Mouse (Mus musculus) forebrain, embryonic 15.5 days (tissue): ENCODE results near the gene Sez6. TPM values are rescaled to one million over a fixed set of nuclear protein-coding genes. Genes with fewer than 3 reads are reported as not detected.

Experiments used
- ATAC-seq: fragments of 200-750 bp; cut with Nextera tagmentation; replicated peaks from 2 replicates; pipeline ENCODE4 v1.8.0; 2017; ENCODE audit warnings: mild to moderate bottlenecking, moderate TSS enrichment, moderate library complexity
- H3K27ac ChIP-seq: fragments of 300-500 bp; sonication (generic); replicated peaks from 2 replicates; pipeline ENCODE4 v1.5.1; 2015; ENCODE audit warnings: mild to moderate bottlenecking, inconsistent platforms
- H3K27me3 ChIP-seq: fragments of 300-500 bp; sonication (generic); 2 replicates; pipeline ENCODE4 v1.6.1; 2015; ENCODE audit warnings: inconsistent platforms
- H3K36me3 ChIP-seq: fragments of 300-500 bp; sonication (generic); 2 replicates; pipeline ENCODE4 v1.6.1; 2015; ENCODE audit warnings: mild to moderate bottlenecking, inconsistent platforms
- H3K4me1 ChIP-seq: fragments of 300-500 bp; sonication (generic); 2 replicates; pipeline ENCODE4 v1.6.1; 2015; ENCODE audit warnings: inconsistent platforms
- H3K4me2 ChIP-seq: fragments of 300-500 bp; sonication (generic); replicated peaks from 2 replicates; pipeline ENCODE4 v1.6.1; 2015; ENCODE audit warnings: mild to moderate bottlenecking, inconsistent platforms
- H3K4me3 ChIP-seq: fragments of 300-500 bp; sonication (generic); 2 replicates; pipeline ENCODE4 v1.5.1; 2015; ENCODE audit warnings: mild to moderate bottlenecking, inconsistent platforms
- H3K9ac ChIP-seq: fragments of 300-500 bp; sonication (generic); replicated peaks from 2 replicates; pipeline ENCODE4 v1.6.1; 2015; ENCODE audit warnings: mild to moderate bottlenecking, inconsistent platforms
- H3K9me3 ChIP-seq: fragments of 300-500 bp; sonication (generic); 2 replicates; pipeline ENCODE4 v1.6.1; 2016; ENCODE audit warnings: inconsistent platforms
- WGBS: fragments of 180-500 bp; shearing (Covaris S2); methylation state at CpG from one replicate; pipeline ENCODE4 v1.1.7; 2015; ENCODE audit warnings: mixed read lengths; 5-methylcytosine and 5-hydroxymethylcytosine counted together
- polyA plus RNA-seq: library from polyadenylated mRNA; unstranded; fragments of >200 nt; fragmentation: Nextera tagmentation; extraction: Ambion mirVana; gene quantifications from 2 replicates; pipeline ENCODE4 v1.2.1, GENCODE M21; 2015

Sez6 gene
- polyA plus RNA-seq, 1 experiment from 2014 or later, result 243 TPM

DNA sequence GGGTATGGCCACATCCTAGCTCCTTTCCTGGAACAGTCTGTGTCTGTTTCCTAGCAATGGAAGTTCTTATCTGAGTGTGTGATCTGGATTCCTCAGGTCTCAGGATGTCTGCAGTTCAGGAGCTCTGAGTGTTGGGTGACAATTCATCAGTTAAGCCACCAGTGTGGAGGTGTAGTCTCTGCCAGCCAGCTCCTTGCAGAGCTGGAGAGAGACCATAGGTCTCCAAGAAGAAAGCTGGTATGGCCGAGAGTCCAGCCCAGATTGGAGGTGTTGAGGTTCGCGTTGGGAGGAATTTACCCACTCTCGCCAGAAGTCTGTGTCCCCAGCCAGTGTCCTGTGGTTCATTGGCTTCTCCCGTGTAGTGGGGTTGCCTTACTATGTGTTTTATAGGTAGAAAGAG is 2.0 kb downstream of the Sez6 start:
- Histone ChIP-seq H3K9ac (peak overlapping the region; percentile 96), H3K9me3 (no peaks in the 10 kb centered on the region), H3K4me2 (peak overlapping the region; percentile 58), H3K4me1 (peaks cover 76% of the 10 kb centered on the region), H3K36me3 (no peaks in the 10 kb centered on the region), H3K27ac (peak overlapping the region; percentile 93), H3K27me3 (no peaks in the 10 kb centered on the region), H3K4me3 (peak overlapping the region; percentile 88)
- 38% methylated on average over 5 of the region's 5 CpGs for WGBS
- no peak for ATAC-seq

DNA sequence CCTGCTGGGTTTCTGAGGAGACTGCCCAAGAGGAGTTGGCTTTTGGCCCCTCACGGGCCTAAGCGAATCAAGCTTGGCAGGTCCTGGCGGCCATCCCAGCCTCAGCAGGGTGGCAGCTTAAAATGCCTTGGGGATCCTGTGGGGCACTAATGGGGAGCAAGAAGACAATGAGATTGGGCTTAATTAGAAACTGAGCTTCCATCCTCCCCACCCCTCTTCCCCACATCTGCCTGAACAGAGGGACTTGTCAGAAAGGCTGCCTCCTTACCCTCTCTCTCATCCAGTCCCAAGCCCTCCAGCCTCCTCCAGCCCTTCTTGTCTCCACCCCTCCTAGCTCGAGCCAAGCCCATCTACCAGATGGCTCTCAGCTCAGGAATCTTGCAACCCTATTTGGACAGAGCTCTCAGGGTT is 3.5 kb downstream of the Sez6 start:
- no peaks in the 10 kb centered on the region for H3K36me3 ChIP-seq
- peaks cover 89% of the 10 kb centered on the region for H3K4me1 ChIP-seq
- H3K27ac ChIP-seq, result peak overlapping the region; percentile 93
- peak overlapping the region; percentile 58 for H3K4me2 ChIP-seq
- H3K9me3 ChIP-seq, result no peaks in the 10 kb centered on the region
- H3K4me3 ChIP-seq, result peak overlapping the region; percentile 88
- under 1% methylated on average over 4 of the region's 4 CpGs for WGBS
- peak overlapping the region; percentile 96 for H3K9ac ChIP-seq
- no peaks in the 10 kb centered on the region for H3K27me3 ChIP-seq
- ATAC-seq, result peak; percentile 44

DNA sequence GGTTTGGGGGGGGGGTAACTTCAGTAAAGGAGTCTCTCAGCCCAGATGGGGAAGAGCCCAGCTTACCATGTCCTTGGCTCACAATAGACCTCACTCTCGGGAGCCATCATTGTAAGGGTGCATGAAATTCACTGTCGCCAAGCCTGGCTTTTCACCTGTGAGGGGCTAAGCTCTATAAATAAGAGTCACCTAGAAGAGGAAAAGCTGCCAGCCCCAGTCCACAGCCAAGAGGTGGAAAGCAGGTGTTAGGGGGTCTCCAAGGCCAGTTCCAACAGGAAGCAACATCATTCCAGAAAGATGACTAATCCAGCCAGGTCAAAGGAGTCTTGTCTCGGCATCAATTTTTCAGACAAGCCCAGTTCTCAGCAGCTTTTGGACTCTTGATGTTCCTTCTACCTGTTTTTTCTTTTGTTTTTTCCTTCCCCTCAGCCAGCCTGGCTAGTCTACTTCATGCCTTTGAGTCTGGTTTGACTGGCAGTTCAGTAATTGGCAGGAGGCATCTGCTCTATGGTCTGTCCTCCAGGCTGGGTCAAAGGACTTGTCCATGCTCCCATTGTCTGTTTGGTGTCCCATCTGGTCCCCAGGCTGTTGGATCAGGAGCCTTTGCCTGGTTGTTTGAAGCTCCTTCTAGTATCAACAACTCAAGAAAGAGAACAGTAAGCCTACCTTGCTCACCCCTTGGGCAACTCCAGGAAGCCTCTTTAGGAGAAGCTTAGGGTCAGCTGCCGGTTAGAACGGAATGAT is 4.1 kb downstream of the Sez6 start:
- H3K4me3 ChIP-seq, result peak overlapping the region; percentile 88
- no peaks in the 10 kb centered on the region for H3K36me3 ChIP-seq
- 32% methylated on average over 5 of the region's 5 CpGs for WGBS
- H3K4me1 ChIP-seq, result peaks cover 88% of the 10 kb centered on the region
- no peaks in the 10 kb centered on the region for H3K9me3 ChIP-seq
- H3K9ac ChIP-seq, result peak overlapping the region; percentile 96
- no peaks in the 10 kb centered on the region for H3K27me3 ChIP-seq
- ATAC-seq, result 0 out of 2 replicates have a peak, but pooled peaks have one; percentile 1
- H3K27ac ChIP-seq, result peak overlapping the region; percentile 93
- H3K4me2 ChIP-seq, result peak overlapping the region; percentile 58

DNA sequence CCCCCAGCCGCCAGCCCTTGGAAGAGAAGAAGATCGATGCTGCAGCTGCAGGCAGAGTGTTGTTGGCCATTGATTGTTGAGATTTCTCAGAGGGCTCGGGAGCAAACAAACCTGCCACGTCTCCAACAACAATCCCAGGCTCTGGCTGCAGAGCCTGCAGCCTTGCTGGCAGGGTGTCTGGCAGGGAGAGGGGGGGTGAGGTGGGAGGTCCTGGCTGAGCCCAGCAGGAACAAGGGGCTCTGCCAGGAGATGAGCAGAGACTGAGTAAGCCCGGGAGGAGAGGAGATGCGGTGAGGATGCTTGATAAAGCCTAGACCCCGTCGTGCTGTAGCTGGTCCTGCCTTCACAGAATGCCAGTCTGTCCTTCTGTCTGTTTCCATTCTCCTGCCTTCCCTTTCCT is 6.2 kb downstream of the Sez6 start:
- ATAC-seq, result no peak
- Histone ChIP-seq H3K27ac (peak overlapping the region; percentile 71), H3K4me1 (peaks cover 88% of the 10 kb centered on the region), H3K4me3 (peak overlapping the region; percentile 16), H3K9me3 (no peaks in the 10 kb centered on the region), H3K36me3 (no peaks in the 10 kb centered on the region), H3K4me2 (peak overlapping the region; percentile 37), H3K27me3 (no peaks in the 10 kb centered on the region), H3K9ac (peak overlapping the region; percentile 32)
- WGBS, result 7% methylated on average over 8 of the region's 8 CpGs

DNA sequence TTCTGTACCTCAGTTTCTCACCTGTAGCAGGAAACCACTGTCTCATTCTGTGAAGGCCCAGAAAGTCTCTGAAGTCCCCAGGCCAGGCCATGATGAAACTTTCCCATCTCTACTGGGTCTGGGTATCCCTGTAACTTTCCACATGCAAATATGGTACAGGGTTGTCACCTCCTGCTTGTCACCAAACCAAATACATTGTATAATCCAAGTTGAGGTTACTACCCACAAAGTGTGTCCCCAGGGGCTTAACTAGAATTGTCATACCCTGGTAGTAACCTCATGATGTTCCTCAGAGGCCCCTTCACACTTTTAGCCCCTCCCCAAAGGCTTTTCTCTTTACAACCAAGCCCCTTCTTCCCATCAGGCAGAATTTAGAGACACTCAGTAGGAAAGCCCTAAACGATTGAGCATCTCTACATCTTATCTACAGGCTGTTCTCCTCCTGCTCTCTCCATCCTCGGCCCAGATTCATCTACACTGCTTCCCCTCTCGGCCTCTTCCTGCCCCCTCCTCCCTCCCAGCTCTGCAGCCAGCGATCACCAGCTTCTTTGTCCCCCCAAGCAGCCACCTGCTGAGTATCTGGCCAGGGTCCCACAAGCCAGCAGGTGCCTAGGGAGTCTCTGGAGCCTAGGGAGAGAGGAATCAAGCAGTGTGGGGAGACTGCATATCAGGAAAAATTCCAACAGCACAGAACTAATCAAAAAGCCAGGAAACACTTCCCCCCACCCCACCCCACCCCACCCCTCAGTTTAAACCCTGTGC is 7.2 kb downstream of the Sez6 start:
- ATAC-seq, result no peak
- Histone ChIP-seq H3K27me3 (no peaks in the 10 kb centered on the region), H3K9me3 (no peaks in the 10 kb centered on the region), H3K4me1 (peaks cover 88% of the 10 kb centered on the region), H3K36me3 (no peaks in the 10 kb centered on the region), H3K27ac (peak overlapping the region; percentile 53; the same call in 1 of the 2 replicates), H3K4me2 (0 out of 2 replicates have a peak overlapping the region, but pooled peaks have one; percentile 7), H3K4me3 (no peak overlapping the region), H3K9ac (no peak overlapping the region)
- WGBS, result 7% methylated on average over 4 of the region's 4 CpGs

DNA sequence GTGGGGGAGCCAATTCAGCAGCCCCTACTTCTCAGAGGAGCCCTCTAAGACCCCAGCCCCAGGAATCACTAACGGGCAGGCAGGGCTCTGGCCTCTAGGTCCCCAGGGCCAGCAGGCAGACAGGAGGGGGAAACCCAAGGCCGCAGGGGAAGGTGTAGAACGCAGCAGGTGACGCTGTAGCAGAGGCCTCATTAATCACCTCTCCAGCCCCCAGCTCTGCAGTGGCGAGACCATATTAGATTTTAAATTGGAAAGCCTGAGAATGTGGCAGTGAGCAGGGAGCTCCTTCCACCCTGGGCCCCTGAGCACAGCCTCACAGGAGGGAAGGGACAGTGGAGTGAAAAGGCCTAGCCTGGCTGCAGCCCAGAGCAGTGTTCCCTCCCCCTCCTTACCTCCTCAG is 11.6 kb downstream of the Sez6 start:
- no peaks in the 10 kb centered on the region for H3K36me3 ChIP-seq
- H3K4me1 ChIP-seq, result peaks cover 73% of the 10 kb centered on the region
- H3K9me3 ChIP-seq, result no peaks in the 10 kb centered on the region
- H3K27me3 ChIP-seq, result no peaks in the 10 kb centered on the region
- WGBS, result 16% methylated on average over 5 of the region's 5 CpGs
- no peak overlapping the region for H3K4me3 ChIP-seq
- H3K4me2 ChIP-seq, result no peak overlapping the region
- ATAC-seq, result peak; percentile 51
- H3K27ac ChIP-seq, result peak overlapping the region; percentile 62
- no peak overlapping the region for H3K9ac ChIP-seq

DNA sequence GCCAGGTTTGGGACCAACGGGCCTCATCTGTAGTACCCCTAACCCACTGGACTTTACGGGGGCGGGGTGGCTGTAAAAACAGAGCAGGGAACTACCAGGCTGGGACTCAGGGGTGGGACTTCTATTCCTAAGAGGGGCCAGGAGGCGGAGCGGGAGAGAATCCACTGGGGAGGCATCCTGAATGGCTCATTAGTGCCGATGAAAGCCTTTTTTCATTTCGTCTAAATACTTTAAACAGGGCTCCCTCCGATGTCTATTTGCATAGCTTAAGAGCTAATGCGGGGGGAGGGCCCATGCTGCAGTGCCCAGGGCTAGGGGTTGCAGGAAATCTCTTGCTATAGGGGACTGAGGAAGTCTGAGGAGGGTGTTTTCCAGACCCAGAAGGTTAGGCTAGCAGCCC is 17.3 kb downstream of the Sez6 start:
- Histone ChIP-seq H3K4me3 (no peak overlapping the region; the same call in 1 of the 2 replicates), H3K9ac (0 out of 2 replicates have a peak overlapping the region, but pooled peaks have one; percentile 29)

DNA sequence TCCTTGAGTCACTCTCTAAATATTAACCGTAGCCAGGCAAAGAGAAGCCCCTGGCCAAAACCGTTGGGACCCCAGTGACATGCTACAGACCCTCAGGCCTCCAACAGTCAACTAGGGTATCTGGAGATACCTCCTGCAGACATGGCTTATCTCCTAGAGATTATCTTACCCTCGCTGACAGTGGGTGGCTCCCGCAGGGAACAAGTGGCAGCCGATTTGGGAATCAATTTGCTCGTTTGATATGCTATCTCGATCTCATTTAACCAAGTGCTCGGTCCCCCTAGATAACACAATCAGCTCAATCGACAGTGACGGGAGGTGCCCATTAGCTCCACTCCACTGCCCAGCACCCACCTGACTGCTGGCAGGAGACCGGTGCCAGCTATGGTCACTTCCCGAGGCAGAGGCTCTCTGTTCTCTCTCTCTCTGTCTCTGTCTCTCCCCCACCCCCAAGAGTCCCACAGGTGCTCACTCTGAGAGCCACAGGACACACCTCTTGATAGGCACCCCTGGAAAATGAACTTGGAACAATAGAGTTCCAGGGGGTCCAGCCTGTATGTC is 19.6 kb downstream of the Sez6 start:
- WGBS, result 31% methylated on average over 12 of the region's 12 CpGs
- H3K36me3 ChIP-seq, result peaks cover 20% of the 10 kb centered on the region
- no peaks in the 10 kb centered on the region for H3K27me3 ChIP-seq
- peaks cover 68% of the 10 kb centered on the region for H3K4me1 ChIP-seq
- no peaks in the 10 kb centered on the region for H3K9me3 ChIP-seq
- peak overlapping the region; percentile 88 for H3K27ac ChIP-seq
- H3K4me2 ChIP-seq, result no peak overlapping the region
- H3K4me3 ChIP-seq, result no peak overlapping the region
- no peak for ATAC-seq
- H3K9ac ChIP-seq, result no peak overlapping the region

More for the DNA sequence above, 17.3 kb downstream of the Sez6 start:
- peaks cover 74% of the 10 kb centered on the region for H3K4me1 ChIP-seq
- no peaks in the 10 kb centered on the region for H3K36me3 ChIP-seq
- peak overlapping the region; percentile 26 for H3K4me2 ChIP-seq
- H3K27ac ChIP-seq, result peak overlapping the region; percentile 76
- WGBS, result under 1% methylated on average over 9 of the region's 9 CpGs
- peak; percentile 83 for ATAC-seq
- H3K27me3 ChIP-seq, result no peaks in the 10 kb centered on the region
- H3K9me3 ChIP-seq, result no peaks in the 10 kb centered on the region

DNA sequence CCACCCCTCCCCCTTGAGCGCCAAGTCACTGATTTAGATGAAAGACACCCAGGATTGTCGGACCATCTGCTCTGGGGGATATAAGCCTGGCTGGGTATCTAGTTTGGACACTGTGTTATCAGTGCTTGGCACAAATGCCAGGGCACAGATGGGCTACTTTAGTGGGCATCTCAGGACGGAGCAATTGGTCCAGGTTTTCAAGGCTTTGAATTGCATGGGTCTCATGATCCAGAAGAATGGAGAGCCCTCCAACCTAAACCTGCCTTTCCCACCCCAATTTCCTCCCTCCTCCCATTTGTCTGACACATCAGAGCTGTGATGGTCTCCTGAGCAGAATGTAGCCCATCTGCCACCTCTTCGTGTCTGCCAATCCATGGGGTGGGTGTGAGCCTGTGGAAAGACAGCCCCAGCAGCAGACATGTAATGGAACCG is 20.2 kb downstream of the Sez6 start:
- no peaks in the 10 kb centered on the region for H3K27me3 ChIP-seq
- no peaks in the 10 kb centered on the region for H3K9me3 ChIP-seq
- ATAC-seq, result peak; percentile 83
- H3K4me2 ChIP-seq, result no peak overlapping the region; the same call in 1 of the 2 replicates
- peaks cover 69% of the 10 kb centered on the region for H3K4me1 ChIP-seq
- no peak overlapping the region for H3K9ac ChIP-seq
- WGBS, result 46% methylated on average over 5 of the region's 5 CpGs
- no peak overlapping the region for H3K4me3 ChIP-seq
- peak overlapping the region; percentile 88 for H3K27ac ChIP-seq
- H3K36me3 ChIP-seq, result peaks cover 20% of the 10 kb centered on the region

DNA sequence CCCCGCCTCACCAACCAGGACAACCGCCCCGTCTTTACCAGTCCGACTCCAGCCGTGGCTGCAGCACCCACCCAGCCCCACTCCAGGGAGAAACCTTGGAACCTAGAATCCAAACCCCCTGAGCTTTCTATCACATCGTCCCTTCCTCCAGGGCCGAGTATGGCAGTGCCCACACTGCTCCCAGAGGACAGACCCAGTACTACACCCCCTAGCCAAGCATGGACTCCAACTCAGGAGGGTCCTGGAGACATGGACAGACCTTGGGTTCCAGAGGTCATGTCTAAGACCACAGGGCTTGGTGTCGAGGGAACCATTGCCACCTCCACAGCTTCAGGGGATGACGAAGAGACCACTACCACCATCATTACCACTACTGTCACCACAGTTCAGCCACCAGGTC is 23.1 kb downstream of the Sez6 start:
- Histone ChIP-seq H3K4me2 (no peak overlapping the region), H3K9me3 (no peaks in the 10 kb centered on the region), H3K27ac (no peak overlapping the region), H3K4me1 (peaks cover 70% of the 10 kb centered on the region), H3K36me3 (peaks cover 20% of the 10 kb centered on the region), H3K27me3 (no peaks in the 10 kb centered on the region), H3K4me3 (no peak overlapping the region), H3K9ac (no peak overlapping the region)
- WGBS, result 59% methylated on average over 9 of the region's 9 CpGs
- no peak for ATAC-seq

DNA sequence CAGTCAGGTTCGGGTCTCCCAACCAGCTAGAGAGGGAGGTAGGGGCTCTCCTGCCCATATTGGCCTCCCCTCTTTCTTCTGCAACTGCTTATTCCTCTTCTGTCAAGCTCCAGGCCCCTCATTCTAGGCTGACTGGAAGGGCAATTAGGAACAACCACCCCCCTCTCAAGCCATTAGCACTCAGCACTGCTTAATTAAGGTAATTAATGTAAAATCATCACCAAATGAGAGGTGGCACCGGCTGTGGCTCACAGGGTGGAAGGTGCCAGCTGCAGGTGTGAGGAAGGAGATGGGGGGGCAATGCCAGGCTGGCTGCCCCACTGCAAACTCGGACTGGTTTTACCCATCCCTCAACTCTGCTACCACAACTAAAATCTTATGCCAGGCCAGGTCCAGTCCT is 25.8 kb downstream of the Sez6 start:
- no peaks in the 10 kb centered on the region for H3K27me3 ChIP-seq
- H3K9me3 ChIP-seq, result no peaks in the 10 kb centered on the region
- H3K4me1 ChIP-seq, result peaks cover 71% of the 10 kb centered on the region
- peaks cover 20% of the 10 kb centered on the region for H3K36me3 ChIP-seq
- H3K4me3 ChIP-seq, result no peak overlapping the region
- no peak overlapping the region for H3K4me2 ChIP-seq
- H3K27ac ChIP-seq, result peak overlapping the region; percentile 65
- H3K9ac ChIP-seq, result peak overlapping the region; percentile 6; the same call in 1 of the 2 replicates
- peak; percentile 36 for ATAC-seq
- 14% methylated on average over 3 of the region's 3 CpGs for WGBS

DNA sequence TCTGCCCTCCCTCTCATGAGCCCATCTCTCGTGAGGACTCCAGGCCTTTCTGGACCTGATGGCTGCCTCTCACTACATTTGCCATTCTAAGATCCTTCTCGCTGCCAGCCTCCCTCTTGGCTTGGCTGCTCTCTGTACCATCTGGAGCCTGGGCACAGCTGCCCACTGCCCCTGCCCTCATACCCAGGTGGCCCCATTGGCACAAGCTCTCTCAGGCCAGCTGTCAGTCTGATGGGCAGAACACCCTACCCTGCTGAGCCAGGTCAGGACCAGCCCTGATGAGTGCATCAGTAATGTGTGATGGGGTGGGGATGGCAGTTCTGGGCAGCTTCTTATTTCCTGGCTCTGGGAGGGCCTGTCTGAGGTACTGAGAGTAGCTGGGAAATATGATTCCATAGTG is 27.7 kb downstream of the Sez6 start:
- H3K27me3 ChIP-seq, result no peaks in the 10 kb centered on the region
- no peak overlapping the region for H3K4me2 ChIP-seq
- no peak overlapping the region for H3K9ac ChIP-seq
- 0 out of 2 replicates have a peak, but pooled peaks have one; percentile 12 for ATAC-seq
- peaks cover 25% of the 10 kb centered on the region for H3K36me3 ChIP-seq
- peak overlapping the region; percentile 65 for H3K27ac ChIP-seq
- H3K4me3 ChIP-seq, result no peak overlapping the region
- H3K4me1 ChIP-seq, result peaks cover 69% of the 10 kb centered on the region
- WGBS, result 45% methylated on average over 2 of the region's 2 CpGs
- H3K9me3 ChIP-seq, result no peaks in the 10 kb centered on the region
